Mouse (Mus musculus) megakaryocyte-erythroid progenitor cell, adult 5-6 weeks (primary cell): ENCODE measurements around the gene Rasl10a. TPM values are rescaled to one million over a fixed set of nuclear protein-coding genes. Genes with fewer than 3 reads are reported as not detected.

Source experiments
- ATAC-seq: replicated peaks from 2 replicates; pipeline ENCODE4 v1.8.0; 2016; ENCODE audit warnings: mild to moderate bottlenecking, inconsistent platforms; ENCODE audit not compliant: severe bottlenecking, poor library complexity, low FRiP score, low TSS enrichment
- total RNA-seq, 2 experiments: library from RNA; stranded (forward) in 1 of 2; stranded (reverse) in 1 of 2; fragments of 200-1000, 215-1000 nt in 1 of 2; fragments of >200 nt in 1 of 2; fragmentation: Nextera tagmentation in 1 of 2; gene quantifications; 2 replicates each; pipeline ENCODE4 v1.2.3; 2014 to 2017

The Rasl10a gene
- total RNA-seq, 2 experiments from 2014 or later, result not detected

DNA sequence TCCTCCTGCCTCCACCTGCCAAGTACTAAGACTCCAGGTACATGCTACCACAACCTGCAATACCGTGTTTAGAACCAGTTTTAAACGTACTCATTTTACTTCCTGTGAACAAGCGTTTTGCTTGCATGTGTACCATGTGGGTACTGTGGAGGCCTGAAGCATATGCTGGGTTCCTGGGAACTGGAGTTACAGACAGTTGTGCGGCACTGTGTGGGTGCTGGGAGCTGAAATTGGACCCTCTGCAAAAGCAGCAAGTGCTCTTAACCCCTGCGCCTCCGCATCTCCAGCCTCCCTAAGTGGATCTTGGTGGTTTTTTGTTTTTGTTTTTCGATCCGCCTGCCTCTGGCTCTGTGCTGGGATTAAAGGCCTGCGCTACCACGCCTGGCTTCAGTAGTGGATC is 6.3 kb upstream of the Rasl10a start:
- no peak for ATAC-seq

DNA sequence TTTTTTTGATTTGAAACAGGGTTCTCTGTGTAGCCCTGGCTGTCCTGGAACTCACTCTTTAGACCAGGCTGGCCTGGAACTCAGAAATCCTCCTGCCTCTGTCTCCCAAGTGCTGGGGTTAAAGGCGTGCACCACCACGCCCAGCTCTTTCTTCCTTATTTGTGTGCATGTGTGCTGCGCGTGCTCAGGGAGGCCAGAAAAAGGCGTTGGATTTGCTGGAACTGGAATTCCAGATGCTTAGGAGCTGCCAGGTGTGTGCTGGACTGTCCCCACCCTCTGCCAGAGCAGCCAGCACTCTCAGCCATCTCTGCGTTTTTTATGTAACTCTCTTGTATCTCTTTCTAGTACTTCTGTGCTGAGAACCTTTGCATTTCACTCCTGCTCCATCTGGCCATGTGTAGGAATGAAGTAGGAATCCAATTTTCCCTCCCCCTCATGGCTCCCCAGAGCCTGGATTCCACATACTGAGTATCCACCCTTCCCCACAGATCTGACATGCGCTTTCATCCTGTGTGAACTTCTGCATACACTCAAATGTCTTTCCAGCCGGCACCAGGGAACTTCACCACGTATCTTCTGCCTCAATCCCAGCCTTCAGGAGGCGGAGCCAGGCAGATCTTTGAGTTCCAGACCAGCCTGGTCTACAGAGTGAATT is 5.6 kb upstream of the Rasl10a start:
- no peak for ATAC-seq

DNA sequence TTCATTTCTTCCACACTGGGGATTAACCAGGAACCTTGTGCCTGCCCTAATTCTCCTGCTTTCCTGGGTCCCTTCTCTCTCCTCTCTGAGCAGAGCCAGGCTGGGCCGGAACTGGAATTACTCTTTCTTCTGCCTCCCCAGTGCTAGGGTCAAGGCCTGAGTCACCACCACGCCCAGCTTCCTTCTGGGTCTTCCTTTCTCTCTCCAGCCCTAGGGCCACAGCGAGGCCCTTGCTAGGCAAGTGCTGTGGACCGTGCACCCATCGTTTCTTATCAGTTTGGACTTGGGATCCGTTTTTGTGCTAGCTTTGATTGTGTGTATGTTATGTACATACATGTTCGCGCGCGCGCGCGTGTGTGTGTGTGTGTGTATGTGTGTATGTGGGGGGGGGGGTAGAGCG is 3.8 kb upstream of the Rasl10a start:
- ATAC-seq, result no peak

DNA sequence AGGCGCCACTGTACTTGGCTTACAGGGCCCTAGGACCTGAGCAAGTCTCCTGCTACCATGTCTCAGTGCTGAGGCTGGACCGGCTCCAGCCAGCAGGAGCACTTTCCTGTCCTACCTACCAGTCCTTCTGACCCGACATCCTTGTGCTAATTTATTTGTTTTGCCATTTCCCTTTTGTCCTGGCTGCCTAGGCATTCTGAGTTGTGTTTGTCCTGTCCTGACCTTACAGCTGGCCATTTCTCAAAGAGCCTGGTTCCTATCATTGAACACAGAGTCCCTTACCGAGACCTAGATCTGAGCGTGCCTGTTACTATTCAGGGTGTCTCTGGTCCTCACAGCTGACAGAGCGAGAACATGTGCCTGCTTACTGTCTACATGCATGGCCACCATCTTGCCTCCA is 3.1 kb upstream of the Rasl10a start:
- ATAC-seq, result no peak

DNA sequence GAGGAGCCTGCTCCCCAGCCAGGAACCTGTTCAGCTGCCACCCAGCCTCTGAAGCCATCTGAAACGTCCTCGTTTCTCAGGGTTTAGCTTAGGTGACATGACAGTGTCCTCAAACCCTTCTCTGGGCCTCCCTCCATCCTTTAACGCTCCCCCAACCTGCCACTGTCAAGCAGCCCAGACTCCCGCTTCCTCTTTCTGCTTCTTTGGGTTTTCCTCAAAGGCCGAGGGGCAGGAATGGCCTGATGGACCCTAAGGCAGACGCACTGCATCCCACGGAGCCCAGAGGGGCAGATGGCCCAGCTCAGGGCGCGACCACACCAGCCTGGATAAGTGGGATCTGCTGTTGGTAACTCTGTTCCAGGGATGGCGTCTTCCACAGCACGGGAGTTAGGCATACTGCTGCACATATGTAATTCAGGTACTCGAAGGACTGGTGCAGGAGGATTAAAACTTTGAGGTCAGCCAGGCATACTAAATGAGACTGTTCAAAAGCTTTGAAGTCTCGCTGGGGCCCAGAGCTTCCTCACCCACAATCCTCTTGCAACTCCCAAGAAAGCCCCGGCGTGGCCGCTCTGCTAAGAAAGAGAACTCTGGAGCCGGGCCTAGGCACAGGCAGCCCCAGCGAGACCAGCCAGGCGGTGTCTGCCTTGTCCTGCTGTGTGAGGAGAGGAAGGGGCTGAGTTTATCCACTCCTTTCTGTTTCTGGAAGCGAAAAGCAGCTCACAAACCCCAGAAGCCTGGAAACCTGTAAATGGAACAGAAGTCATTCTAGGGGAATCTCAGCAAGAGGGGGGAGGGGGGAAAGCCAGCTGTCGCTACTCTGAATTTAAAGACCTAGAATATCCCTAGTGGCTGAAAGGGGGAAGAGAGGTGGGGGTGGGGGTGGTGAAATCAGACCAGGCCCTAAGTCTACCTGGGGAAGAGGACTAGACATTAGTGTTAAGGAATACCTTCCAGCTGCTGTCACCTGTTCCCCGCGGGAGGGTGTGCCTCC is 1.7 kb upstream of the Rasl10a start:
- no peak for ATAC-seq

DNA sequence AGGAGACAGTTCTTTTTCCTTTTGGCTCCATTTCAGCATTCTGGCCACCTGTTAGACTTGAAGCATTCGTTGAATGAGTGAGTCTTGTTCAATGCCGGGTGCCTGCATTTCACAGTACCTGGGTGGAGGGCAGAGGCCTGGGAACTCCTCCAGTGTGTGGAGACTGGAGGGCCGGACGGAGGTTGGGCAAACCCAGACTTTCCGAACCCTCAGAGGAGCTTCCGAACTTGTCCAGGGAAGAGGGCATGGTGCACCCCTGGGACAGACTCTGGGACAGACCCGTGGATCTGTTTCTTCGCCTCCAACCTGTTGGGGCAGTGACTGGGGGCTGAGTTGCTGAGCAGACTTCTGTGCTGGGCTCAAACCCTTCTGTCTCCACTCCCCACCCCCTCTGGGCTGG is 864 bp upstream of the Rasl10a start:
- no peak for ATAC-seq

DNA sequence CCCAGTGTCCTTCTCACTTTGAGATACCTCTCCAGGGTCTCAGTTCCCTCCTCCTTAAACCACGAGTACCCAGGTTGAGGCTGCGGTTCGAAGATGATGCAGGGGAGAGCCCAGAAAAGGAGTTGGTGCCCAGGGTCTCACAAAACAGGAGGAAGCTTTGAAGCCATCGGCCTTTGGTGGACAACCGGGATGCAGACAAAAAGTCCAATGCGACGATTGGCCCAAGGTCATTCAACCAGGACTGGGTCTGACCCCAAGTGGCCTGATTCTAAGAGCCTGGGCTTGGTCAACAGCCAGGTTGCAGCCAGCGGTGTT is 430 bp upstream of the Rasl10a start:
- ATAC-seq, result no peak

DNA sequence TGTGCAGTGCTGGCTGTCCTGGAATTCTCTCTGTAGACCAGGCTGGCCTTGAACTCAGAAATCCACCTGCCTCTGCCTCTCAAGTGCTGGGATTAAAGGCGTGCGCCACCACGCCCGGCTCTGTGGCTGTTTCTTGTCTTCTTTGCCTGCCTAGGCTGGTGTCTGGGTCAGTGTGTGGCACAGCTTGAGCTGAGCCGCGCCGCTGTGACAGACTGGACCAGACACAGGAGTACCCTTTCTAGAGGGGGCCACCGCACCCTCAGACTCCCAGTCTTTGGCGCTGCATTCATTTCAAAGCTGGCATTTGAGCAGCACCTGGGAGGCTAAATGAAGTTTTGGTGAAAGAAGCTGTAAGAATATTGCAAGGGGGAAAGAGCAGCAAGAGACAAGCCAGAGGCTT is 855 bp downstream of the Rasl10a start:
- ATAC-seq, result no peak

DNA sequence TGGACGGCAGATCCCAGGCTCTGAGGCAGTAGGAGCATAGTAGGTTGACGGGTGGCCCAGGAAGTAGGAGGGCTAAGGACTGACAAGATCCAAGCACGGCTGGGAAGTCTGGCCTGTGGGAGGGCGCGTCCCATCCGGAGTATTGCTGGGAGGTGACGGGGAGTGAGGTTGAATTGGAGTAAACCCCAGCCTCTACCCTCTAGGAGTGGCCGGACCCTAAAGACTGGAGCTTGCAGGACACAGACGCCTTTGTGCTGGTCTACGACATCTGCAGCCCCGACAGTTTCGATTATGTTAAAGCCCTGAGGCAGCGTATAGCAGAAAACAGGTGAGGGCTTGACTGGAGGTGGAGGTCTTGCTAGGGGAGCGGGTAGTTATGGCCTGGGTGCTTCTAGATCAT is 1.3 kb downstream of the Rasl10a start:
- ATAC-seq, result no peak

DNA sequence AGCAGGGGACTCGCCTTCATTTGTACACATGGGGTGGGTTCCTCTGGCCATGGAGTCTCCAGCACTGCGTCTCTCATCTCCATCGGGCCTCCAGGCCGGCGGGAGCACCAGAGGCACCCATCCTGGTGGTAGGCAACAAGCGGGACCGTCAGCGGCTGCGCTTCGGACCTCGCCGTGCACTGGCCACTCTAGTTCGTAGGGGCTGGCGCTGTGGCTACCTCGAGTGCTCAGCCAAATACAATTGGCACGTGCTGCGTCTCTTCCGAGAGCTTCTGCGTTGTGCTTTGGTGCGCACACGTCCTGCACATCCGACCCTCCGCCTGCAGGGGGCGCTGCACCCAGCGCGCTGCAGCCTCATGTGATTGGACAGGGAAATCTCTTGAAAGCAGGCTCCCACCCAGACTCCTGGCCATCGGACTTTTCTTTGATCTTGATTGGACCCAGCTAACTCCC is 1.8 kb downstream of the Rasl10a start:
- peak; percentile 23; the same call in 1 of the 2 replicates for ATAC-seq

DNA sequence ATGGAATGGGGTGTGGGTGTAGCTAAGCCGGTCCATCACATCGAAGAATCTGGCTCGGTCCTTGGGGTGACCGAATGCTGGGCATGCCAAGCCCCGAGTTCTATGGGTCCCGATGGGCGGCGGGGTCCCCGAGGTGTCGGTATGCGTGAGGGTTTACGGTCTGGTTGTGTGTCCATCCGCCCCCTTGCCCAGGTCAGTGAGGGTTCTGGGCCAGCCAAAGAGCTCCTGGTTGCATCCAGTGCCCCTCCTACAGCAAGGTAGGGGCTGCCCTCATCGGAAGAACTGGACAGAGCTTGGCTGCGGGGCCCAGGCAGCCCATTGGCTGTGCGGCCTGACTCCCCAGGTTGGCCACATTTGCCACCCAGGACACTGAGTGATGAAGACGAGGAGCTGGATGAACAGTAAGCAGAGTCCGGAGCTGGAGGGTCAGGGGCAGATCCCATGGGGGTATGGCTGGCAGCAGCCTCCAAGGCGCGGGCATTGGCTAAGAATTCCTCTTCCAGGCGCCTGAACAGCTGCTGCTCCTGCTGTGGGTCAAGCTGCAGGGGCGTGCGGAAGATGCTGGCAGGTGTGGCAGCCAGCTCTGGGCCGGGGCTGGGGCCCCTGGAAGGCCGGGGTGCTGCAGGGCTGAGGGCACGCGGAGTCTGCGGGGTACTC is 3.0 kb downstream of the Rasl10a start:
- ATAC-seq, result no peak

DNA sequence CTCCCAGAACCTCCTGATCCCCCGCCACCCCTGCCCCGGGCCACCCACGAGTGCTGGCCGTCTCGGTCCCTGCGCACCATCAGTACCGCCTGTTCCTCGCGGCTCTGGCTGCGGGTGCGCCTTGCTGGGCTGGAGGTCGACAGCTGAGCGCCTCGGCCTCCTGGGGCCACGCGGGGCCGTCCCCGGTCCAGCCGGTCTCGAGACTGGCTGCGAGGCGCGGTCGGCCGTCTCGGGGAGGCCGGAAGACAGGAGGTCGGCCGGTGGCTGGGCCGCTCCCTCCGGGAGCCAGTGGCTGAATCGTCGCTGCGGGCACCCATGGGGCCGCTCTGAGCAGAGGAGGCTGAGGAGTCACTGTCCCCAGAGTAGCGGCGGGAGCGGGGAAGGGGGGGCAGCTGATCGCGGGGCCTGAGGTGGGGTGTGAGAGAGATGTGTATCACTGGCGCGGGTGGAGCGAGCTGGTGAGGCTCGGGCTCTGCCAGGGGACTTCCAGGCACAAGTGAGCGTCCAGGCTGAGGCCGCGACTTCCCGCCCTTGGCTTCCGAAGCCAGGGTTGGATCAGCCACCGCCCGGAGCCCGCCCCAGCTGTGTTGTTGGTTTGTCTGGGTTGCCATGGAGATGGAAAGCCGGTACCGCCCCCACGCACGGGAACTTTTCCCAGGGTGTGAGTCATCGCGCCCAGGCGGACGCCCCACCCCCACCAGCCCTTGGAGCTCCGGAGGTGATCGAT is 3.6 kb downstream of the Rasl10a start:
- ATAC-seq, result 0 out of 2 replicates have a peak, but pooled peaks have one; percentile 19

DNA sequence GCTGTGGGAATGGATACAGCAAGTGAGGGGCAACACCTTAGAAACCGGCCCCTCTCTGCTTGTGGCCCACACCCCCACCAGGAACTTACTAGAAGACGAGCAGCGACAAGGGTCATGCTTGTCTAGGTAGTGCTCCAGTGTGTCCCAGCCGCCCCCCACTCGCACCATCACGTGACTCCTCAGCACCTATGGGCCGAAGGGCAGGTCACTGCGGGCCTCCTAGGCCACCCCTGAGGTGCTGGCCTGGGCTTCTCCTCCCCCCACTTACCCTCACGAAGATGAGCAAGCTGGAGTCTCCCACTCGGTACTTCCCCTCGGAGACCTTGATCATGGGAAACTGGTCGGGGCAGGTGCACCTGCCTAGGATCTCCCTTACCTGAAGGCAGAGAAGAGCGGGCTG is 4.4 kb downstream of the Rasl10a start:
- ATAC-seq, result no peak

DNA sequence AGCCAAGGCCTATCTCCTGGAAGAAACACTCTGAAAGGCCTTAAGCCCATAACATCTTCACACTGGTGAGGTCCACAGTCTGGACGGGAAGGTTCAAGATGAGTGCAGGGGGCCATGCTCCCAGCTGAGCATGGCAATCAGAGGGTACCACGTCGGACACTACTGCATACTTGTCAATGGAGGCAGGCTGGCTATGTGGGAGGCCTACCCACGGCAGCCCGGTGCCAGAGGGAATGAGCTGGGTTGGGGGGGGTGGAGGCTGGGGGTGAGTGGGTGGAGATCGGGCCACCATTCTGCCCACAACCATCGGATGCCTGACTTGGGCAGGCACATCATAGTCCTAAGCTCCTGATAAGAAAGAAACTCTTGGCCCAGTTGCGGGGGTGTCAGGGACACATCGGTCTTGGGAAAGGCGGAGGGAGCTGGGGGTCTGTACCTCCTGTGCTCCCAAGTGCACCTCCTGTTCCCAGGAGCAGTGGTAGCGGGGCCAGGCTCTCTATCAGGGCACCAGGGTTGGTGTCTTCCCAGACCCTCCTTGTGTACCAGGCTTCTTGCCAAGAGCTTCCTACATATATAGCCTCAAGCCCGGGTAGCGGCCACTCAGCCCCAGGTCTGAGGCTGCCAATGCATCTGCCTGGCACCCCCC is 5.1 kb downstream of the Rasl10a start:
- no peak for ATAC-seq

DNA sequence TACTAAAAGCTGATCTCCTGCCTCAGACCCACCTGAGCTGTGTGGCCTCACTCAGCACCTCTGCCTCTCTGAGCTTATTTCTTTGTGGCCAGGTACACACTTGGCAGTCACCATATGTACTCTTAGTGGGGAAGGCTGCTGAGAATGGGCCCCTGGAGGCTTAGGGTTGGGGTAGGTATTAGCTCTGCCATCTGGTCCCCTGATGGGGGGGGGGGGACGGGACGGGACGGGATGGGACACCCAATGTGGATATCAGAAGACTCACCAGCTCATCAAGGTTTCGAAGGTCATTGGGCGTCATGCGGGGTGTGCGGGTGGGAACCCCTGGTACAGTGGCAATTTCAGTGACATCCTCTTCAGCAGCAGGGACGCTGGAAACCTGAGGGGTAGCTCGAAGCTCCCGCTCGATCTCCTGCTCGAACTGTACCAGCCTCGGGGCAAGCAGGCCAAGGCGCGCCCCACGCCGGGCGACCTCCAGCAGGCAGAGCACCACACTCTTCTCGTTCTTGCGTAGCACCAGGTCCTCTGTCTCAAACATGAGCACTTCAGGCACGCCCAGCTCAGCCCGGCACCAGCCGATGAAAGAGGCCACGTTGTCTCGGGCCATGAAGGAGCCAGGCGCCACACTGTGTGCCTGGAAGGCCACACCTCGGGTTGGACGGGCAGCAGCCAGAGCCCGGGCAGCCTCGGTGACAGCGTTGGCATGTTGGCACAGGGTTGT is 5.8 kb downstream of the Rasl10a start:
- ATAC-seq, result no peak

DNA sequence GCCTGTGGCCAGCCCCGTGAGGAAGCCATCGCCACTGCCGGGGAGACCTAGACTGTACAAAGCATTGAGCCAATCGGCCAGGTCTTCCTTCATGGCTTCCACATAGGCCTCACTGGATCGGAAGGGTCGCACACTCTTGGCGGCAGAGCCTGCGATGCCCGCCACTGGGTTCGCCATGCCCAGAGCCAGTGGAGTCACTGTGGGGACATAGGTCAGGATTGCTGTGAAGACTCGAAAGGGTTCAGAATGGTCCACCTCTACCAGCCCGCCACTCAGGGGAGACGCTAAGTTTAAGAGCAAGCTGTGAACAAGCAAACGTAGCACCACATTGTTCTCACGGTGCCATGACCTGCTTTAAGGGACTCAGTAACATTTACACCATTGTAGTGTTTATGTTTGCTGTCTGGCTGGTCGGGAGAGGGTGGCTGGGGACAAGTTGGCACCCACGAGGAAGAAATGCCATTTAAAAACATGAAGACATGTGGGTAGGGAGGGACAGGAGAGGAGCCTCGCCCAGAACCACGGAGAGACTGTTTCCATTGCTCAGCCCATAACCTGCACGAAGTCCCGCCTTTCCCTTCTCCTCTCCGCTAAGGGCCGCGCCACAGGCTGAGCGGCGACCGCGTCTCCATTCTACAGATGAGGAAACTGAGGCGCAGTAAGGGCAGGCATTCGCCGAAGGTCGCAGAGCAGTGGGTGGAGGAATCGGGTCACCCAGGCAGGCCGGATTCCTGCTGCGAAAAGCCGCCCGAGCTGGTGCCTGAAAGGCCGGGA is 6.5 kb downstream of the Rasl10a start:
- no peak for ATAC-seq

DNA sequence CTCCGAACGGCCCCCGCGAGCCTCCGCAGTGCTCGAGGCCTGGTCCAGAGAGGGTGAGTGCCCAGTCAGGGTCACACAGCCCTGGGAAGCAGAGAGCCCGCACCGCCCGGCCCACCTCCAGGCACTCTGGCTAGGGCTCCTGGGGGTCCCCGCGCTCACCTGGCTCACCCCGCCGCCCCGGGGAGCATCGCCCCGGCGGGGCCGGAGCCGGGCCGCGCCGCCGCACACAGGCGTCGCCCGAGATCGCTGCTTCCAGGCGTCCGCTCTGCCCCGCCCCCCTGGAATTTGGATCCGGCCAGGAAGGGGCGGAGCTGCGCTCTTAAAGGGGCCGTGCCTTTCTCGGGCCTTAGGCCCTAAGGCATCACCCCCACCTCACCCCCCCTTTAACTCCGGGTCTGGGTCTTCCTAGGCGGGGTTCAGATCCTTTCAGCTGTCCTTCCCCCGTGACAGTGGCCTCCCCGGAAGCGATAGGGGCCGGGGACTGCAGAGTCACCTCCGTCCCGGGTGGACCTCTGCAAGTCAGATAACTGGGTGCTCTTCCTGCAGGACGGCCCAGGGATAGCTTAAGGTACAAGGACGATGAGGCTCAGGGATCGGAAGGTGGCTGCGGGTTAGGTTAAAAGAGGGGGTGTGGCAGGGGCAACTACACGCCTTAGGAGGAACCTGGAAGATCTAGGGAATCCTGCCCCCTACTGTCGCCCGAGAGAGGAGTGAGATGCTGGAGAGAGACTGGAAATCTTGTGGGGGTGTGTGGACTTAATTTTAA is 7.3 kb downstream of the Rasl10a start, which contains the start of gene Gas2l1:
Gene Gas2l1 (minus strand): TSS at position 272 of the 766 bp plus-strand sequence.
- ATAC-seq, result peak; percentile 53
